Mouse (Mus musculus) B cell, adult 67 days (primary cell): Measurements from ENCODE around the gene Nkrf. TPM values are rescaled to one million over a fixed set of nuclear protein-coding genes. Genes with fewer than 3 reads are reported as not detected.

Experiments
- total RNA-seq, 2 experiments: library from RNA; stranded (reverse); gene quantifications; 4 replicates each; pipeline ENCODE4 v1.2.4; 2023

The Nkrf gene
- 10 to 100 TPM; 13.0 to 13.3 TPM for total RNA-seq

GRCm38 (mm10) chrX:36902321-36903114 is at the start of gene Nkrf:
TSS of gene Nkrf (minus strand) at chrX:36902899.

GRCm38 (mm10) chrX:36873765-36874164 is 28.9 kb downstream of the Nkrf start, which contains the start of the genes Ube2a and C330007P06Rik:
TSS of gene Ube2a (plus strand) at chrX:36873900.
TSS of gene C330007P06Rik (minus strand) at chrX:36874111.

Other genes starting within 250 kb of the Nkrf start
- 1 to 10 TPM in 1 of 2 experiments, not detected in 1; 1.4 TPM for gene Slc25a43, start 159.2 kb downstream of the Nkrf start, total RNA-seq
- 100 to 1,000 TPM; 308 to 339 TPM for gene Slc25a5, start 107.2 kb downstream of the Nkrf start, total RNA-seq
- gene Ube2a, start 29.0 kb downstream of the Nkrf start, total RNA-seq, result 10 to 100 TPM; 67.4 to 81.5 TPM
- 10 to 100 TPM; 35.8 to 44.4 TPM for gene C330007P06Rik, start 28.8 kb downstream of the Nkrf start, total RNA-seq
- gene Sept6, start 88.9 kb upstream of the Nkrf start, total RNA-seq, result 100 to 1,000 TPM; 100 to 126 TPM
- gene Sowahd, start 145.9 kb upstream of the Nkrf start, total RNA-seq, result not detected
- 1,000 to 10,000 TPM; 1,325 to 1,365 TPM for gene Rpl39, start 182.5 kb upstream of the Nkrf start, total RNA-seq
- gene Upf3b, start 207.4 kb upstream of the Nkrf start, total RNA-seq, result 10 to 100 TPM; 54.1 to 55.9 TPM
- gene Nkap, start 223.9 kb upstream of the Nkrf start, total RNA-seq, result 10 to 100 TPM; 18.8 to 20.2 TPM